Mouse (Mus musculus) yolk sac, embryonic 10.5 days (tissue): ENCODE data around the gene Rasl10a.

Experiments used
- DNase-seq: peaks from one replicate; pipeline ENCODE4 v3.0.0-alpha.2; 2017; ENCODE audit warnings: low spot score

Gene Rasl10a

GRCm38 (mm10) chr11:5054151-5054550 lies 3.8 kb upstream of the Rasl10a start:
- DNase-seq = no peak

- no peak for DNase-seq
These were observed 3.1 kb upstream of the Rasl10a start for GRCm38 (mm10) chr11:5054874-5055273.

- DNase-seq = no peak
These were observed 1.7 kb upstream of the Rasl10a start for GRCm38 (mm10) chr11:5055945-5056938.

GRCm38 (mm10) chr11:5057064-5057463 lies 864 bp upstream of the Rasl10a start:
- no peak for DNase-seq

- DNase-seq = no peak
These were observed 430 bp upstream of the Rasl10a start for GRCm38 (mm10) chr11:5057541-5057855.

- no peak for DNase-seq
These were observed 855 bp downstream of the Rasl10a start for GRCm38 (mm10) chr11:5058783-5059182.

- DNase-seq = no peak
These were observed 1.3 kb downstream of the Rasl10a start for GRCm38 (mm10) chr11:5059230-5059629.

GRCm38 (mm10) chr11:5059704-5060156 lies 1.8 kb downstream of the Rasl10a start:
- no peak for DNase-seq

- DNase-seq = no peak
These were observed 3.0 kb downstream of the Rasl10a start for GRCm38 (mm10) chr11:5060756-5061412.

- peak; percentile 91 for DNase-seq
These were observed 3.6 kb downstream of the Rasl10a start for GRCm38 (mm10) chr11:5061413-5062139.

- peak; percentile 70 for DNase-seq
These were observed 4.4 kb downstream of the Rasl10a start for GRCm38 (mm10) chr11:5062326-5062725.

- DNase-seq = no peak
These were observed 5.1 kb downstream of the Rasl10a start for GRCm38 (mm10) chr11:5062860-5063505.

GRCm38 (mm10) chr11:5063561-5064281 lies 5.8 kb downstream of the Rasl10a start:
- no peak for DNase-seq

GRCm38 (mm10) chr11:5064282-5065055 lies 6.5 kb downstream of the Rasl10a start:
- peak; percentile 45 for DNase-seq

GRCm38 (mm10) chr11:5065056-5065821 lies 7.3 kb downstream of the Rasl10a start, which contains the start of gene Gas2l1:
Gene Gas2l1 (minus strand): TSS chr11:5065327.
- peak; percentile 92 for DNase-seq

GRCm38 (mm10) chr11:5067063-5067462 lies 9.1 kb downstream of the Rasl10a start:
- DNase-seq = no peak

- DNase-seq = no peak
These were observed 10.4 kb downstream of the Rasl10a start for GRCm38 (mm10) chr11:5068126-5068971.

- no peak for DNase-seq
These were observed 17.0 kb downstream of the Rasl10a start for GRCm38 (mm10) chr11:5074882-5075281.

GRCm38 (mm10) chr11:5075760-5076159 lies 17.8 kb downstream of the Rasl10a start:
- no peak for DNase-seq
